ENCODE assay signal across 16 mouse cellular contexts in genomic region chr10:91139148-91139766, GRCm38 (mm10). TPM values are rescaled to one million over a fixed set of nuclear protein-coding genes. Genes with fewer than 3 reads are reported as not detected.
DNase-seq lines count a peak whose midpoint lies in the region; ATAC-seq and TF ChIP-seq lines count a peak whose summit lies in the region.
"Had no signal": no experiment of that assay in that cellular context is flagged by ENCODE, and none has a peak within 500 bp of the region (broad histone marks: within the 10 kb centered on the region; RNA-seq: fewer than 3 reads in every experiment).

No protein-coding gene starts in this region.

- intact Hi-C loops in heart, postnatal 25 days (cut with DNase I): no loop called here

- peak overlapping the region; percentile 79 to 87 for H3K27ac ChIP-seq in heart, embryonic 14.5 days (replicated peaks in 1 of 2; ENCODE audit: control insufficient read depth in 1 of 2, insufficient read depth in 1 of 2, low read depth in 2 of 2, low read length in 2 of 2)
- H3K27ac ChIP-seq in CH12.LX (ENCODE audit: insufficient read depth, low read depth): no peak overlapping the region
- peak overlapping the region; percentile 97 for H3K27ac ChIP-seq in macrophage
- H3K27ac ChIP-seq: hindbrain, embryonic 14.5 days; limb, embryonic 12.5 days; midbrain, embryonic 15.5 days had no signal

- ATAC-seq in heart, embryonic 14.5 days (ENCODE audit: insufficient number of reproducible peaks, insufficient read depth, low FRiP score, low read depth): no peak
- ATAC-seq: midbrain, embryonic 15.5 days had no signal

- dilution Hi-C loops in CH12.LX (cut with MboI; ENCODE audit: extremely low pct_ligation_motif_present, extremely low pct_unique_long_range_greater_than_20kb, low sequenced_read_pairs): no loop called here

- H3K4me3 ChIP-seq in heart, embryonic 14.5 days (ENCODE audit: control insufficient read depth in 1 of 2, insufficient read depth in 1 of 2, low read depth in 1 of 2, low read length in 2 of 2): no peak overlapping the region
- H3K4me3 ChIP-seq in CH12.LX (replicated peaks in 1 of 3; ENCODE audit: low read depth in 2 of 3, low read length in 2 of 3, poor library complexity in 1 of 3): no peak overlapping the region
- H3K4me3 ChIP-seq in macrophage (ENCODE audit: inconsistent target): no peak overlapping the region
- H3K4me3 ChIP-seq: limb, embryonic 12.5 days; megakaryocyte, embryonic 14.5 days; midbrain, embryonic 15.5 days had no signal

- H3K4me2 ChIP-seq in heart, embryonic 14.5 days (ENCODE audit: low read length): peak overlapping the region; percentile 39
- H3K4me2 ChIP-seq in CH12.LX (ENCODE audit: insufficient read depth, low read depth, poor library complexity, severe bottlenecking): no peak overlapping the region
- H3K4me2 ChIP-seq: hindbrain, embryonic 14.5 days; limb, embryonic 12.5 days; midbrain, embryonic 15.5 days had no signal

- TF ChIP-seq EP300 in CH12.LX (IDR thresholded peaks at IDR 0.05; ENCODE audit: low read length): no peak

- no peak for TF ChIP-seq POLR2A in CH12.LX (IDR thresholded peaks at IDR 0.05; ENCODE audit: low read depth, low read length)

- in situ Hi-C loops in CH12.LX (cut with MboI; ENCODE audit: low pct_ligation_motif_present, low pct_unique_long_range_greater_than_20kb, low sequenced_read_pairs): no loop called here

- H3K79me2 ChIP-seq in CH12.LX (replicated peaks; ENCODE audit: control insufficient read depth, extremely low read depth, insufficient read depth, poor library complexity, severe bottlenecking) (no peaks in the 10 kb centered on the region), macrophage (ENCODE audit: inconsistent target) (no peaks in the 10 kb centered on the region)

- DNase-seq in heart, postnatal 25 days (ENCODE audit: low spot score): no peak
- DNase-seq in CH12.LX (ENCODE audit: extremely low read depth) (no peak), MEL-GATA-1-ER (ENCODE audit: extremely low read depth, low read depth) (peak; percentile 58)
- no peak for DNase-seq in adrenal gland, postnatal 25 days
- no peak for DNase-seq in right cerebral cortex, postnatal 25 days
- DNase-seq: adrenal gland, postnatal 36 days; cerebellum, adult 2 months; cerebellum, postnatal 36 days; lung, adult 18-20 months; lung, postnatal 14 days had no signal

- TF ChIP-seq RAD21 in CH12.LX (IDR thresholded peaks at IDR 0.05; ENCODE audit: low read depth, low read length): no peak

- H3K4me1 ChIP-seq in heart, embryonic 14.5 days (ENCODE audit: control insufficient read depth in 2 of 2, insufficient read depth in 2 of 2, low read length in 2 of 2): peaks cover 5 to 13% of the 10 kb centered on the region in 2 experiments; a peak in 3 of 4 replicates
- H3K4me1 ChIP-seq in CH12.LX (ENCODE audit: control insufficient read depth in 1 of 2, insufficient read depth in 2 of 2): peaks cover 0 to 31% of the 10 kb centered on the region in 2 experiments; a peak in 3 of 4 replicates
- H3K4me1 ChIP-seq: limb, embryonic 12.5 days; midbrain, embryonic 15.5 days had no signal

- no peaks in the 10 kb centered on the region for H3K27me3 ChIP-seq in heart, embryonic 14.5 days (ENCODE audit: control insufficient read depth, insufficient read depth, low read length)
- H3K27me3 ChIP-seq in CH12.LX (replicated peaks): no peaks in the 10 kb centered on the region
- H3K27me3 ChIP-seq: limb, embryonic 12.5 days; megakaryocyte, embryonic 14.5 days; midbrain, embryonic 15.5 days had no signal

- H3K9me3 ChIP-seq in heart, embryonic 14.5 days (ENCODE audit: control insufficient read depth, low read length): no peaks in the 10 kb centered on the region
- no peaks in the 10 kb centered on the region for H3K9me3 ChIP-seq in CH12.LX (replicated peaks; ENCODE audit: low read length)
- H3K9me3 ChIP-seq: limb, embryonic 12.5 days; megakaryocyte, embryonic 14.5 days; midbrain, embryonic 15.5 days had no signal

- H3K9ac ChIP-seq in heart, embryonic 14.5 days (ENCODE audit: low read length): peak overlapping the region; percentile 31; the same call in 1 of the 2 replicates
- H3K9ac ChIP-seq in CH12.LX (ENCODE audit: insufficient read depth, low read depth): no peak overlapping the region
- H3K9ac ChIP-seq: hindbrain, embryonic 14.5 days; limb, embryonic 12.5 days; midbrain, embryonic 15.5 days had no signal

- 47% methylated on average over 14 of the region's 14 CpGs for WGBS in heart, embryonic 14.5 days
- 81% methylated on average over 11 of the region's 14 CpGs for WGBS in macrophage (ENCODE audit: missing documents)

- H3K36me3 ChIP-seq in heart, embryonic 14.5 days (ENCODE audit: control insufficient read depth, insufficient read depth, low read length): no peaks in the 10 kb centered on the region
- H3K36me3 ChIP-seq in CH12.LX (replicated peaks in 1 of 2; ENCODE audit: control insufficient read depth in 1 of 2, insufficient read depth in 1 of 2, low read length in 1 of 2): peaks cover 0 to 2% of the 10 kb centered on the region in 2 experiments
- H3K36me3 ChIP-seq in macrophage (ENCODE audit: inconsistent target): no peaks in the 10 kb centered on the region
- H3K36me3 ChIP-seq: limb, embryonic 12.5 days; midbrain, embryonic 15.5 days had no signal

- no peak for TF ChIP-seq CTCF in CH12.LX (conservative IDR thresholded peaks at IDR 0.05 in 1 of 2, IDR thresholded peaks at IDR 0.05 in 1 of 2; ENCODE audit: low read depth in 2 of 2, low read length in 2 of 2)

TF ChIP-seq in CH12.LX, 34 proteins besides CTCF, POLR2A, EP300 and RAD21:
- TF ChIP-seq MXI1 (IDR thresholded peaks at IDR 0.05; ENCODE audit: low read depth, low read length) (0 out of 2 replicates have a peak, but pooled peaks have one; percentile 29), JUN (IDR thresholded peaks at IDR 0.05; ENCODE audit: insufficient read depth, low read depth, low read length) (no peak)
TF ChIP-seq in CH12.LX: peak in this region for 1.

RNA-seq across cellular contexts. Expression of gene Slc25a3, which starts 15.4 kb away (rescaled TPM):
- 1,147 and 1,166 TPM in 2 replicates for polyA plus RNA-seq in heart, embryonic 14.5 days (2014; fragmentation: Nextera tagmentation; extraction: Ambion mirVana)
- total RNA-seq in heart, postnatal 25 days (2021): 1,000 to 10,000 TPM; 2,502 to 2,645 TPM
- 428 and 431 TPM in 2 replicates for total RNA-seq in CH12.LX (2012; rRNA removed)
- 509 and 560 TPM in 2 replicates for total RNA-seq in CH12.LX (2014; rRNA removed)
- 670 and 792 TPM in 2 replicates for polyA plus RNA-seq in CH12.LX (2012; ENCODE audit: insufficient read length, low read depth)
- total RNA-seq in macrophage (2018; cell fraction: chromatin; rRNA removed): 100 to 1,000 TPM; 197 to 929 (median 501) TPM
- total RNA-seq in macrophage (2018; cell fraction: cytosol; rRNA removed): 100 to 1,000 TPM; 285 to 427 (median 348) TPM
- 100 to 1,000 TPM; 295 to 757 (median 468) TPM for total RNA-seq in macrophage (2018; cell fraction: nucleus; rRNA removed)
- polyA plus RNA-seq in macrophage (2018): 239 to 473 TPM (median 381 TPM) in 3 replicates
- total RNA-seq in adrenal gland, postnatal 25 days (2021): 873 and 948 TPM in 2 replicates

RNA-seq across cellular contexts. Expression of gene Tmpo, which starts 41.9 kb away (rescaled TPM):
- polyA plus RNA-seq in heart, embryonic 14.5 days (2014; fragmentation: Nextera tagmentation; extraction: Ambion mirVana): 170 and 181 TPM in 2 replicates
- total RNA-seq in heart, postnatal 25 days (2021): 10 to 100 TPM; 40.1 to 45.7 TPM
- total RNA-seq in CH12.LX (2012; rRNA removed) (163 and 179 TPM in 2 replicates), CH12.LX (2014; rRNA removed) (467 and 525 TPM in 2 replicates)
- polyA plus RNA-seq in CH12.LX (2012; ENCODE audit: insufficient read length, low read depth) (177 and 198 TPM in 2 replicates), macrophage (2018) (30.4 to 57.8 TPM (median 34.2 TPM) in 3 replicates)
- total RNA-seq in macrophage (2018; cell fraction: chromatin; rRNA removed): 100 to 1,000 TPM in 18 of 26 experiments, 10 to 100 TPM in 8; 67.3 to 260 (median 119) TPM
- 10 to 100 TPM; 22.0 to 43.2 (median 33.7) TPM for total RNA-seq in macrophage (2018; cell fraction: cytosol; rRNA removed)
- total RNA-seq in macrophage (2018; cell fraction: nucleus; rRNA removed): 100 to 1,000 TPM in 8 of 26 experiments, 10 to 100 TPM in 18; 44.5 to 242 (median 80.1) TPM
- 119 and 123 TPM in 2 replicates for total RNA-seq in adrenal gland, postnatal 25 days (2021)

RNA-seq across cellular contexts. Expression of gene Ikbip, which starts 56.5 kb away (rescaled TPM):
- polyA plus RNA-seq in heart, embryonic 14.5 days (2014; fragmentation: Nextera tagmentation; extraction: Ambion mirVana): 43.7 and 48.3 TPM in 2 replicates
- 10 to 100 TPM; 17.4 to 18.6 TPM for total RNA-seq in heart, postnatal 25 days (2021)
- total RNA-seq in CH12.LX (2012; rRNA removed) (6.2 and 7.2 TPM in 2 replicates), CH12.LX (2014; rRNA removed) (4.7 and 6.0 TPM in 2 replicates)
- polyA plus RNA-seq in CH12.LX (2012; ENCODE audit: insufficient read length, low read depth) (2.1 and 2.5 TPM in 2 replicates), macrophage (2018) (12.9 to 17.5 TPM (median 14.3 TPM) in 3 replicates)
- total RNA-seq in macrophage (2018; cell fraction: chromatin; rRNA removed): 10 to 100 TPM in 14 of 26 experiments, 1 to 10 TPM in 12; 3.0 to 30.2 (median 11.3) TPM
- total RNA-seq in macrophage (2018; cell fraction: cytosol; rRNA removed): 10 to 100 TPM in 22 of 26 experiments, 1 to 10 TPM in 4; 8.3 to 17.7 (median 12.3) TPM
- 10 to 100 TPM in 20 of 26 experiments, 1 to 10 TPM in 6; 6.7 to 35.7 (median 13.5) TPM for total RNA-seq in macrophage (2018; cell fraction: nucleus; rRNA removed)
- 32.8 and 34.0 TPM in 2 replicates for total RNA-seq in adrenal gland, postnatal 25 days (2021)

RNA-seq across cellular contexts. Expression of gene Apaf1, which starts 56.7 kb away (rescaled TPM):
- 17.3 and 19.2 TPM in 2 replicates for polyA plus RNA-seq in heart, embryonic 14.5 days (2014; fragmentation: Nextera tagmentation; extraction: Ambion mirVana)
- 1 to 10 TPM; 8.0 to 8.2 TPM for total RNA-seq in heart, postnatal 25 days (2021)
- total RNA-seq in CH12.LX (2012; rRNA removed) (17.6 and 22.1 TPM in 2 replicates), CH12.LX (2014; rRNA removed) (27.3 and 29.6 TPM in 2 replicates)
- polyA plus RNA-seq in CH12.LX (2012; ENCODE audit: insufficient read length, low read depth) (16.0 and 18.2 TPM in 2 replicates), macrophage (2018) (13.1 to 39.9 TPM (median 29.7 TPM) in 3 replicates)
- total RNA-seq in macrophage (2018; cell fraction: chromatin; rRNA removed): 100 to 1,000 TPM; 204 to 725 (median 324) TPM
- 100 to 1,000 TPM in 2 of 26 experiments, 10 to 100 TPM in 24; 40.9 to 107 (median 55.1) TPM for total RNA-seq in macrophage (2018; cell fraction: cytosol; rRNA removed)
- 100 to 1,000 TPM; 116 to 469 (median 239) TPM for total RNA-seq in macrophage (2018; cell fraction: nucleus; rRNA removed)
- 6.2 and 8.3 TPM in 2 replicates for total RNA-seq in adrenal gland, postnatal 25 days (2021)
